Mouse (Mus musculus) forebrain, embryonic 12.5 days (tissue): ENCODE results near the gene Jph4. TPM values are rescaled to one million over a fixed set of nuclear protein-coding genes. Genes with fewer than 3 reads are reported as not detected.

Source experiments
- ATAC-seq: fragments of 200-750 bp; cut with Nextera tagmentation; 2 replicates; pipeline ENCODE4 v1.8.0; 2017; ENCODE audit warnings: moderate TSS enrichment; ENCODE audit not compliant: low FRiP score
- H3K27ac ChIP-seq: fragments of 300-500 bp; sonication (generic); 2 replicates; pipeline ENCODE4 v1.5.1; 2016; ENCODE audit warnings: mild to moderate bottlenecking
- H3K27me3 ChIP-seq: fragments of 300-500 bp; sonication (generic); 2 replicates; pipeline ENCODE4 v1.6.1; 2016; ENCODE audit warnings: mild to moderate bottlenecking
- H3K36me3 ChIP-seq: fragments of 300-500 bp; sonication (generic); replicated peaks from 2 replicates; pipeline ENCODE4 v1.6.1; 2016; ENCODE audit warnings: mild to moderate bottlenecking
- H3K4me1 ChIP-seq: fragments of 300-500 bp; sonication (generic); 2 replicates; pipeline ENCODE4 v1.6.1; 2016
- H3K4me2 ChIP-seq: fragments of 300-500 bp; sonication (generic); 2 replicates; pipeline ENCODE4 v1.6.1; 2016; ENCODE audit warnings: mild to moderate bottlenecking, moderate library complexity
- H3K4me3 ChIP-seq: fragments of 300-500 bp; sonication (generic); replicated peaks from 2 replicates; pipeline ENCODE4 v1.5.1; 2016; ENCODE audit warnings: mild to moderate bottlenecking
- H3K9ac ChIP-seq: fragments of 300-500 bp; sonication (generic); 2 replicates; pipeline ENCODE4 v1.6.1; 2016; ENCODE audit warnings: mild to moderate bottlenecking
- H3K9me3 ChIP-seq: fragments of 300-500 bp; sonication (generic); 2 replicates; pipeline ENCODE4 v1.6.1; 2016
- WGBS: fragments of 180-500 bp; shearing (Covaris S2); methylation state at CpG from one replicate; pipeline ENCODE4 v1.1.7; 2016; 5-methylcytosine and 5-hydroxymethylcytosine counted together
- polyA plus RNA-seq: library from polyadenylated mRNA; unstranded; fragments of >200 nt; fragmentation: Nextera tagmentation; extraction: Ambion mirVana; gene quantifications from 2 replicates; pipeline ENCODE4 v1.2.1, GENCODE M21; 2016

The Jph4 gene
- polyA plus RNA-seq, 1 experiment from 2014 or later, result 9.0 TPM

DNA sequence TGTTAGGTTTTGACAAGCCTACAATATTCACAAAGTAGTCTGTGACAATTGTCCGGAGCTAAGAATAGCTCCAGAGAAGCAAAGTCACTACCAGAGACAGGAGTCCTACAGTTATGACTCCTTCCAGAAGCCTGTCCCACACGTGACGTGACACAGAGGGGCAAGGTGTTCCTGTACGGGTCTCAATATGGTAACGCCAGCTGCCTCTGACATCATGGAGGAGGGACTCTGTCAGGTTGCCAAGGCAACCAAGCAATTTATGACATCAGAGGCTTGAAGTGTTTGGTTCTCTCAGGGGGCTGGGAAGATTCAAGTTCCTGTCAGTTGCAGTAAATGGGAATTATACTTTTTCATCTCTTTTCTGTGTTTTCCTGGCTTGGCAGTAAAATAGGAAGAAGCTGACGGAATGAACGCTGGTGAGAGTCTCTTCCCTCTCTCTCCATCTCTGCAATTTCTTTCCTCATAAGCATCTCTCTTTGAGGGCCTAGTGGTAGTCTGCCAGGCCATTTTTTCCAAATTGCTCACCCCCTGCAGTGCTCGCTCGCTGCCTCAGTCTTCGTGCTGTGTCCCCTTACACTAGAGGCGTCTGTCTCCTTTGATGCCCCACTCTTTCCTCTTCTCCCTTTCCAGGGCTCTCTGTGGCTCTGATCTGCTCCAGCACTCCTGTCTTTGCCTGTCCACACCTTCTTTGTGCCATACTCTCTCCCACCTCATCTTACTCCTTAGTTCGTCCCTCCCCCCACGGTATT lies 27.4 kb downstream of the Jph4 start:
- Histone ChIP-seq H3K27ac (0 out of 2 replicates have a peak overlapping the region, but pooled peaks have one; percentile 53), H3K27me3 (peaks cover 3% of the 10 kb centered on the region; the same call in 1 of the 2 replicates), H3K4me1 (peaks cover 64% of the 10 kb centered on the region), H3K9ac (no peak overlapping the region), H3K4me2 (peak overlapping the region; percentile 80), H3K36me3 (no peaks in the 10 kb centered on the region), H3K9me3 (no peaks in the 10 kb centered on the region), H3K4me3 (peak overlapping the region; percentile 73)
- WGBS, result 58% methylated on average over 13 of the region's 13 CpGs
- ATAC-seq, result no peak

- Histone ChIP-seq H3K9ac (no peak overlapping the region), H3K4me2 (no peak overlapping the region), H3K27ac (peak overlapping the region; percentile 65), H3K27me3 (no peaks in the 10 kb centered on the region; the same call in 1 of the 2 replicates), H3K36me3 (no peaks in the 10 kb centered on the region), H3K4me3 (no peak overlapping the region), H3K9me3 (no peaks in the 10 kb centered on the region), H3K4me1 (peaks cover 59% of the 10 kb centered on the region)
- 87% methylated on average over 6 of the region's 6 CpGs for WGBS
- no peak for ATAC-seq
Measured at GRCm38 (mm10) chr14:55086009-55086514, 30.7 kb downstream of the Jph4 start.

DNA sequence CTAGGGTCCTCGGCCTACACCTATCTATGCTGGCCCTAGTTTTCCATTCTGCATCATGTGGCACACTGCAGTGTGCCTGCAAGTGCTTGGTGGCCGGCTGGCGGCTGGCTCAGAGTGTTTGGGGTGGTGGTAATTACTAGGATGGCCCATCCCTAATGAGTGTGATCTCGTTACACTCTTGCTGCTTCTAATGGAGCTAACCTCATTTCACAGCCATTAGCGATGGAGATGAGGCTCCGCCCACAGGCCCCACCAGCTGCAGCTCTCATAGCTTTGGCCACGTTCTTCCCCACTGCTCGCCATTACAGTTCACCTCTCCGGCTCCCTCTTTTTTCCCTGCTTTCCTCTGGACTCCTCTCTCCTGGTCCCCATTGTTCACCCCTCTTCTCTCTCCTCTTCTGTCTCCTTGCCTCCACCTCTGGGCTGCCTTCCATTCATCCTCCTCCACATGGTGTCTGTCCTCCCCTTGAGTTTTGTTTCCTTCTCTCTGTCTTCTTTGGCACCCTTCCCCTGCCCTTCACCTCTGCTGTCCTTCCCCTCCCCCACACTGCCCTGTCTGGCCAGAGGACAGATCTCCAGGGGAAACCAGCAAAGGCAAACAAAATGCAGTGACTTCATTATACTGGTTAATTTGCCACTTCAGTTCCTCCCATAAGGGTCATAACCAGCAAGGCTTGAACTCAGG lies 31.3 kb downstream of the Jph4 start:
- ATAC-seq, result peak; percentile 67; the same call in 1 of the 2 replicates
- H3K4me3 ChIP-seq, result no peak overlapping the region
- peak overlapping the region; percentile 65 for H3K27ac ChIP-seq
- WGBS, result 34% methylated on average over 9 of the region's 9 CpGs
- no peak overlapping the region for H3K4me2 ChIP-seq
- no peak overlapping the region for H3K9ac ChIP-seq
- H3K36me3 ChIP-seq, result no peaks in the 10 kb centered on the region
- H3K4me1 ChIP-seq, result peaks cover 55% of the 10 kb centered on the region
- H3K27me3 ChIP-seq, result no peaks in the 10 kb centered on the region; the same call in 1 of the 2 replicates
- H3K9me3 ChIP-seq, result no peaks in the 10 kb centered on the region

DNA sequence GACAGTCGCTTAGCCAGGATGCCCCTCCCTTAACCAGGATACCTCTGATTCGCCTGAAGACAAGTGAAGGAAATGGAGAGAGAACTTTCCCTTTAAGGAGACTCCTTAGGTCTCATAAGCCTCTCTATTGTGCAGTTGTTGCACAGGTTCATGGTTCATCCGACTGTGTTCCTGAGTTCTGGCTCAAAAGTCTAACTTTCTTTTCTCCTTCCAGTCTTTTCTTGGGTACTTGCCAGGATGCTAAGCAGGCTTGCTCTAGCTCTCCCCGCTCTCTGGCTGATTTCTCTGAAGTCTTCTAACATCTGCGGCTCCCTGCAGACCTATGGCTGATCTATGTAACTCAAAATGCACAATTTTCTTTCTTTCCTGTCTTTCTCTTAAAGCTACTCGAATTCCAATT lies 33.3 kb downstream of the Jph4 start:
- Histone ChIP-seq H3K36me3 (no peaks in the 10 kb centered on the region), H3K9me3 (no peaks in the 10 kb centered on the region), H3K4me3 (no peak overlapping the region), H3K27ac (no peak overlapping the region), H3K4me1 (peaks cover 55% of the 10 kb centered on the region), H3K27me3 (no peaks in the 10 kb centered on the region; the same call in 1 of the 2 replicates), H3K4me2 (no peak overlapping the region), H3K9ac (no peak overlapping the region)
- no peak for ATAC-seq
- WGBS, result 80% methylated on average over 6 of the region's 6 CpGs

GRCm38 (mm10) chr14:55081105-55081504 lies 35.6 kb downstream of the Jph4 start:
- Histone ChIP-seq H3K4me3 (no peak overlapping the region), H3K36me3 (no peaks in the 10 kb centered on the region), H3K27me3 (peaks cover 7% of the 10 kb centered on the region; the same call in 1 of the 2 replicates), H3K27ac (no peak overlapping the region), H3K4me1 (peaks cover 61% of the 10 kb centered on the region), H3K9me3 (no peaks in the 10 kb centered on the region), H3K4me2 (no peak overlapping the region), H3K9ac (no peak overlapping the region; the same call in 1 of the 2 replicates)
- 40% methylated on average over 5 of the region's 5 CpGs for WGBS
- ATAC-seq, result no peak

GRCm38 (mm10) chr14:55079214-55079970 lies 37.3 kb downstream of the Jph4 start:
- H3K4me3 ChIP-seq, result no peak overlapping the region
- peaks cover 7% of the 10 kb centered on the region; the same call in 1 of the 2 replicates for H3K27me3 ChIP-seq
- ATAC-seq, result peak; percentile 57
- WGBS, result 22% methylated on average over 8 of the region's 8 CpGs
- peak overlapping the region; percentile 81 for H3K27ac ChIP-seq
- no peaks in the 10 kb centered on the region for H3K9me3 ChIP-seq
- peaks cover 6% of the 10 kb centered on the region for H3K36me3 ChIP-seq
- peak overlapping the region; percentile 28; the same call in 1 of the 2 replicates for H3K4me2 ChIP-seq
- peaks cover 50% of the 10 kb centered on the region for H3K4me1 ChIP-seq
- peak overlapping the region; percentile 50 for H3K9ac ChIP-seq

DNA sequence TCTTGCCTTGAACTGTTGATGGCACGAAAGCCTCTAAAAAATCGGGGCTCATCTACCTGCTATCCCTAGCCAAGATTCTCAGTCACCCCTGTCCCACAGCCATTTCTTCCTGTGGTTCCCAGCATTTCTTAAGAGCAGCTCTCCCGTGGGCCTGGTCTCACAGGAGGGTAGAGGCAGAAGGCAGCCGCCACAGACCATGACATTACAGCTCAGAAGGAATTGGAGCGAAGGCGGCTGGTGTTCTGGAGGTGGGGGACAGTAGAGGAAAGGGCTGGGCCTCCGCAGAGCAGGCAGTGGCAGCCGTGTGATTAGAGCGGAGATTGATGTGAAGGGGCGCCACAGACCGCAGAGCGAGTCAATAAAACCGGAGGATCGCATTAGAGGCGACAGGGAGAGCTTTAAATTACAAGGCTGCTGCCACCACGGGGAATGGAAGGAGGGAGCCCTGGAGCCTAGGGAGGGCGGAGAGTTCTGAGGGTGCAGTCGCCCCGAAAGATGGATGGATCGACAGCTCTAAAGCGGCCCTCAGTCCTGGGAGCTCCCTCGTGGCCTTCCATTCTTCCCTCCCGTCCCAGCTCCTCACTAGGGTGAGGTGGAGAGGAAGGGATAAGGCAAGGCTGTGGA lies 38.3 kb downstream of the Jph4 start:
- peaks cover 15% of the 10 kb centered on the region for H3K36me3 ChIP-seq
- peak overlapping the region; percentile 50 for H3K9ac ChIP-seq
- WGBS, result 5% methylated on average over 23 of the region's 23 CpGs
- no peaks in the 10 kb centered on the region for H3K9me3 ChIP-seq
- H3K4me3 ChIP-seq, result peak overlapping the region; percentile 17
- peaks cover 7% of the 10 kb centered on the region; the same call in 1 of the 2 replicates for H3K27me3 ChIP-seq
- H3K4me2 ChIP-seq, result peak overlapping the region; percentile 28
- ATAC-seq, result peak; percentile 66
- peaks cover 48% of the 10 kb centered on the region for H3K4me1 ChIP-seq
- peak overlapping the region; percentile 81 for H3K27ac ChIP-seq

- WGBS, result 14% methylated on average over 15 of the region's 15 CpGs
Measured at GRCm38 (mm10) chr14:55077481-55078365, 39.0 kb downstream of the Jph4 start.

DNA sequence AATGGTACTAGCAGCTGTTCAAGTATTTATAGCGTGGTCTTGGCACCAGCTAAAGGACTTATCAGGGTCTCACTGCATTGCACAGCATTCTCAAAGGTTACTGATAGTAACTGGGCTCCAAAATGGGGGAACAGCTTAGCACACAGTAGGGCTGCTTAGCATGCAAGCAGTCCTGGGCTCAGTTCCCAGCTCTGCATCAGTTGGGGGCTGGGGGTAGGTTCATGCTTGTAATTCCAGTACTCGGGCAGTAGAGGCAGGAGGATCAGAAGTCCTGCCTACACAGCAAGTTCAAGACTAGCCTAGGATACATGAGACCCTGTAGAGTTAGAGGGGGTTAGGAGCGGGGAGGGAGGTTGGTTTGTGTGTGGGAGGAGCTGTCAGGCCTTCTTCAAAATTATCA lies 39.8 kb downstream of the Jph4 start:
- Histone ChIP-seq H3K4me1 (peaks cover 56% of the 10 kb centered on the region), H3K9ac (no peak overlapping the region), H3K9me3 (no peaks in the 10 kb centered on the region), H3K4me3 (no peak overlapping the region), H3K27ac (peak overlapping the region; percentile 81; the same call in 1 of the 2 replicates), H3K4me2 (no peak overlapping the region), H3K27me3 (peaks cover 13% of the 10 kb centered on the region; the same call in 1 of the 2 replicates), H3K36me3 (peaks cover 31% of the 10 kb centered on the region)
- no peak for ATAC-seq
- 66% methylated on average over 3 of the region's 3 CpGs for WGBS

More at GRCm38 (mm10) chr14:55077481-55078365, 39.0 kb downstream of the Jph4 start:
- Histone ChIP-seq H3K4me3 (no peak overlapping the region), H3K27ac (peak overlapping the region; percentile 81), H3K4me1 (peaks cover 50% of the 10 kb centered on the region), H3K9me3 (no peaks in the 10 kb centered on the region), H3K4me2 (peak overlapping the region; percentile 28), H3K36me3 (peaks cover 23% of the 10 kb centered on the region), H3K27me3 (peaks cover 9% of the 10 kb centered on the region; the same call in 1 of the 2 replicates), H3K9ac (peak overlapping the region; percentile 21)
- ATAC-seq, result no peak

- peaks cover 13% of the 10 kb centered on the region; the same call in 1 of the 2 replicates for H3K27me3 ChIP-seq
- ATAC-seq, result no peak
- no peak overlapping the region for H3K4me3 ChIP-seq
- no peak overlapping the region for H3K27ac ChIP-seq
- WGBS, result 63% methylated on average over 6 of the region's 6 CpGs
- H3K9me3 ChIP-seq, result no peaks in the 10 kb centered on the region
- peaks cover 38% of the 10 kb centered on the region for H3K36me3 ChIP-seq
- no peak overlapping the region for H3K9ac ChIP-seq
- no peak overlapping the region for H3K4me2 ChIP-seq
- peaks cover 63% of the 10 kb centered on the region for H3K4me1 ChIP-seq
Measured at GRCm38 (mm10) chr14:55076224-55076623, 40.5 kb downstream of the Jph4 start.

DNA sequence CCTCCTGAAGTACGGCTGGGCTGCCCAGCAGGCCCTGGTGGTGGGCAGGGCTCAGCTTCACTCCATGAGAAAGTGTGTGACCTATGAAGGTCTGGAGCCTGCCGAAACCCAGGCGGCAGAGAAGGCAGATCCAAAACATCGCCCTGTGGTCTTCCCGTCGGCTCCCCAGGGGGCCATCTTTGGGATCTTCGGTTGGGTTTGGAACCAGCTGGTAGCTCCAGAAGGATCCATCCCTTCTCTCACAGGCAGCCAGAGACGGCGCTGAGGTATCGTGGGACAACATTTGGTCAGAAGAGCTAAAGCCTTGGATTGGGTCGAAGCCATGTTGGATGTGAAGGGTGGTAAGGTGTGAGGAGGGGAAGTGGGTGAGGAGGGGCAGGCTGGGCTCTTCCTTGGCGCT lies 42.3 kb downstream of the Jph4 start:
- Histone ChIP-seq H3K27me3 (peaks cover 13% of the 10 kb centered on the region; the same call in 1 of the 2 replicates), H3K27ac (no peak overlapping the region), H3K9ac (no peak overlapping the region), H3K9me3 (no peaks in the 10 kb centered on the region), H3K4me3 (no peak overlapping the region), H3K4me2 (no peak overlapping the region), H3K36me3 (peaks cover 56% of the 10 kb centered on the region), H3K4me1 (peaks cover 54% of the 10 kb centered on the region)
- WGBS, result 94% methylated on average over 12 of the region's 12 CpGs
- no peak for ATAC-seq
